Mouse (Mus musculus): ENCODE measurements at regions not wholly inside any gene's neighbourhood (a gene's known extent, or its start where the extent isn't known, plus 50 kb on each side); places are given as distances from the start of the nearest gene placed in this dataset.

DNA sequence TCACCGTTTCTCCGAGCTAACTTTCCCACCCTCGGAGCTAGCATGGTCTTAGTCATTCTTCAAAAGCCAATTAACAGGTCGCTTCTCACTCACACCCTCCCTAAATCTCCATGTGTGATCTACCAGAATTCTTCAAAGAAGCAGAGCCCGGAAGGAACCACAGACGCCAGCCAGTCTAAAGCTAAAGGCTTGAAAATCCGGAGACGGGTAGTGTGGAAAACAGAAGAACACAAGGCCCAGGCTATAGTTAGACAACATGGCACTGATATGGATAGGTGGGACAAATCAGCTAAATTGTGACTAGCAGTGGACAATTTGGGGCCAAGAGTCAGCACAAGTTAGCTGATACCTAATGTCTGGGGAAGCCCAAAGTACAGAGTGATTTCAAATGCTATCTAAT lies 387.0 kb upstream of the Trpc7 start:
- DNase-seq (ENCODE audit: low spot score) (no peak), ATAC-seq (ENCODE audit: insufficient read depth, low read depth) (no peak)
- H3K9me3 ChIP-seq (replicated peaks; ENCODE audit: control insufficient read depth, low read length), result no peaks in the 10 kb centered on the region
- H3K9ac ChIP-seq (replicated peaks; ENCODE audit: low read depth, low read length), result no peak overlapping the region
- 34% methylated on average over 8 of the region's 8 CpGs for WGBS
- H3K4me1 ChIP-seq (ENCODE audit: control insufficient read depth, insufficient read depth), result no peaks in the 10 kb centered on the region
- H3K36me3 ChIP-seq (replicated peaks; ENCODE audit: control insufficient read depth, insufficient read depth, low read length), result no peaks in the 10 kb centered on the region
- H3K4me2 ChIP-seq (ENCODE audit: low read depth, low read length), result no peak overlapping the region
- no peak for TF ChIP-seq CTCF (IDR thresholded peaks at IDR 0.05; ENCODE audit: low read depth)
- no peak for TF ChIP-seq EP300 (IDR thresholded peaks at IDR 0.05; ENCODE audit: low read depth)
- H3K27ac ChIP-seq (ENCODE audit: low read depth), result no peak overlapping the region
- H3K27me3 ChIP-seq (ENCODE audit: control insufficient read depth, insufficient read depth, low read length), result peaks cover 5% of the 10 kb centered on the region; the same call in 1 of the 2 replicates
- no peak overlapping the region for H3K4me3 ChIP-seq (ENCODE audit: low read depth, low read length)

DNA sequence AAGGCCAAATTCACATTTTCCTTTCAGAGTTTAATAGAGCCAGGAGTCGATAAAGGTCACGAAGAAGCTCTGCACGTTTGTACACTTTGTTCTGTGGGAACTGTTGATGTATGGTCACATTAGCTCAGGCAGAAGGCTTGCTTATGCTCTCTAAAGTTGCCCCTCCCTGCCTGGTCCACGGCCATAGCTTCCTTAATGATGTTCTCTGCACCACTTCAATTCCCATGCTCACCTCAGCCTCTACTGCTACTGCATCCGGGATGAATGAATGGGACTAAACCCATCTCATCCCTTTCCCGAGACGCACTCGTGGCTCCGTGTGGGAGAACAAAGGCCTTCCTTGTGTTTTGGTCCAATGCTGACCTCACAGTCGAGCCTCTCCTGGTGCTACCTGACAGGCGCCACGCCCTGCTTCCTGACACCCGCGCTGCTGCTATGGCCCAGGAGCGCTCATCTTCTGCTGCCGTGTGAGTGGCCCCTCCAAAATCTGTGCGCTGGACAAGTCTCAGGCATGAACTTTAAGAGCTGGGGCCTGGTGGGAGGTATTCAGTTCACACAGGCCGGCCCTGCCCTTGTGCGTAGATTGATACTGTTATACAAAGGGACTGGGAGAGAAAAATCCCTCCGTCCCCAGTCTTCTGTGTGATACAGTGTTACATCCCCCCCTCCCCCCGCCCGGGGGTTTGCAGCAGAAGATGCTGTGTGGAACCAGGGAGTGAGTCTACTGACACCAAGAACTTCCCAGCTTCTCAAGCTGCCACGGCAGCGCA lies 386.3 kb upstream of the Trpc7 start:
- no peak overlapping the region for H3K9ac ChIP-seq (replicated peaks; ENCODE audit: low read depth, low read length)
- WGBS, result 47% methylated on average over 24 of the region's 24 CpGs
- no peak for ATAC-seq (ENCODE audit: insufficient read depth, low read depth)

DNA sequence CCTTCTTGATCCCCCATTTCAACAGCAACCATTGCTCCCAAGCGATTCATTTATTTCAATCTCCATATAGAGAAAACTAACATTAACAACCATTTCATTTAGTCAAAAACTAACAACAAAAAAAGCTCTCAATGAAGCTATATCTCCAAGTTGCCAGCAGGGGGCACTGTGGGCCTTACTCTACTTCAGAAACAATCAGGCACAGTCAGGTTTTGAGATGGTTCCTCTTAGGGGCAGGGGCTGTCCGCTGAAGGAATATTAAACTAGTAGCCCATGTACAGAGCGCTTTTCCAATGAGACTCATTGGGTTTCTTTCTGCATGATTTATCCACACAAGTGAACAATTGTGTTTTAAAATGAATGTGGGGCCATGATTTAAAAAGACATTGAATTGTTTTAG lies 385.7 kb upstream of the Trpc7 start:
- Histone ChIP-seq H3K27ac (ENCODE audit: low read depth) (no peak overlapping the region), H3K36me3 (replicated peaks; ENCODE audit: control insufficient read depth, insufficient read depth, low read length) (no peaks in the 10 kb centered on the region), H3K9ac (replicated peaks; ENCODE audit: low read depth, low read length) (no peak overlapping the region), H3K4me3 (ENCODE audit: low read depth, low read length) (no peak overlapping the region), H3K4me2 (ENCODE audit: low read depth, low read length) (no peak overlapping the region), H3K4me1 (ENCODE audit: control insufficient read depth, insufficient read depth) (no peaks in the 10 kb centered on the region), H3K27me3 (ENCODE audit: control insufficient read depth, insufficient read depth, low read length) (peaks cover 5% of the 10 kb centered on the region; the same call in 1 of the 2 replicates), H3K9me3 (replicated peaks; ENCODE audit: control insufficient read depth, low read length) (no peaks in the 10 kb centered on the region)
- ATAC-seq (ENCODE audit: insufficient read depth, low read depth) (no peak), DNase-seq (ENCODE audit: low spot score) (peak; percentile 38)
- WGBS, result 21% methylated on average over 3 of the region's 3 CpGs
- TF ChIP-seq CTCF (IDR thresholded peaks at IDR 0.05; ENCODE audit: low read depth) (peak; percentile 67), EP300 (IDR thresholded peaks at IDR 0.05; ENCODE audit: low read depth) (no peak)

More for the DNA sequence above, 386.3 kb upstream of the Trpc7 start:
- H3K36me3 ChIP-seq (replicated peaks; ENCODE audit: control insufficient read depth, insufficient read depth, low read length), result no peaks in the 10 kb centered on the region
- no peak overlapping the region for H3K27ac ChIP-seq (ENCODE audit: low read depth)
- peaks cover 5% of the 10 kb centered on the region; the same call in 1 of the 2 replicates for H3K27me3 ChIP-seq (ENCODE audit: control insufficient read depth, insufficient read depth, low read length)
- no peak for DNase-seq (ENCODE audit: low spot score)
- TF ChIP-seq CTCF (IDR thresholded peaks at IDR 0.05; ENCODE audit: low read depth) (no peak), EP300 (IDR thresholded peaks at IDR 0.05; ENCODE audit: low read depth) (no peak)
- no peak overlapping the region for H3K4me2 ChIP-seq (ENCODE audit: low read depth, low read length)
- no peaks in the 10 kb centered on the region for H3K4me1 ChIP-seq (ENCODE audit: control insufficient read depth, insufficient read depth)
- H3K4me3 ChIP-seq (ENCODE audit: low read depth, low read length), result no peak overlapping the region
- H3K9me3 ChIP-seq (replicated peaks; ENCODE audit: control insufficient read depth, low read length), result no peaks in the 10 kb centered on the region

DNA sequence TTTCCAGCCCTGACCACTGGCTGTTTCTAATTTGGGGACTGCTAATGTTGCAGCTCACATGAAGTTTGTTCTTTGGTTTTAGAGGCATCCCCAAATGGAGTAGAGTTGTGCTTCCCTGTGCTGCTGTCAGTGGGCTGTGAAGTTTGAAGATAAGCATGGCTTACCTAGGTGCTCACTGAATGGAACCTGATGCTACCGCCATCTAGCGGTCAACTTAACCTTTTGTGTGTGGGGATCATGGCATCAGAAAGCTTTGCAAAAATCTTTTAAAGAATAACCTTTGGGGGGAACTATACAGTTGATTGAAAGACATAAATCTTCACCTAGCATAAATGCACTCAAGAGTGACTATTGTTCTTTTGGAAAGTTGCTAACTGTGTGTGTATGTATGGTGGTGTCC lies 382.8 kb upstream of the Trpc7 start:
- no peaks in the 10 kb centered on the region for H3K36me3 ChIP-seq (replicated peaks; ENCODE audit: control insufficient read depth, insufficient read depth, low read length)
- TF ChIP-seq EP300 (IDR thresholded peaks at IDR 0.05; ENCODE audit: low read depth) (no peak), CTCF (IDR thresholded peaks at IDR 0.05; ENCODE audit: low read depth) (peak; percentile 48)
- no peak overlapping the region for H3K9ac ChIP-seq (replicated peaks; ENCODE audit: low read depth, low read length)
- no peak overlapping the region for H3K4me2 ChIP-seq (ENCODE audit: low read depth, low read length)
- H3K9me3 ChIP-seq (replicated peaks; ENCODE audit: control insufficient read depth, low read length), result no peaks in the 10 kb centered on the region
- H3K27me3 ChIP-seq (ENCODE audit: control insufficient read depth, insufficient read depth, low read length), result peaks cover 5% of the 10 kb centered on the region; the same call in 1 of the 2 replicates
- ATAC-seq (ENCODE audit: insufficient read depth, low read depth) (no peak), DNase-seq (ENCODE audit: low spot score) (no peak)
- H3K4me1 ChIP-seq (ENCODE audit: control insufficient read depth, insufficient read depth), result no peaks in the 10 kb centered on the region
- no peak overlapping the region for H3K4me3 ChIP-seq (ENCODE audit: low read depth, low read length)
- WGBS, result 8% methylated on average over 2 of the region's 2 CpGs
- no peak overlapping the region for H3K27ac ChIP-seq (ENCODE audit: low read depth)

DNA sequence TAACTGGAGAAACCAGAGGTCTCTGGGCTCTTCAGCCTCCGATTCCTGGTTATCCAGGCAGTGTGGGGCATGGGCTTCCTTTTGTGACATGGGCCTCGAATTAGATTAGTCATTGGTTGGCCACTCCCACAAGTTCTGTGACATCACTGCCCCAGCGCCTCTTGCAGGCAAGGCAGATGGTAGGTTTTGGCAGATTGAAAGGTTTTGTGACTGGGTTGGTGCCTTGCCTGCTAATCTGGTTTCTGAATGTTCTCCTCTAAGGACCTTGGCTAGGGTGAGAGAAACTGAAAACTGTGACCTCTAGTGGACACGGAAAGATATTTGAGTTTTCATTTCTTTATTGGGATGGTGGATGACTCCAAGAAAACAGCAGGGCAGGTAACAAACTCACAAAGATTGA lies 381.3 kb upstream of the Trpc7 start:
- H3K27me3 ChIP-seq (ENCODE audit: control insufficient read depth, insufficient read depth, low read length), result peaks cover 3% of the 10 kb centered on the region; the same call in 1 of the 2 replicates
- H3K9me3 ChIP-seq (replicated peaks; ENCODE audit: control insufficient read depth, low read length), result no peaks in the 10 kb centered on the region
- ATAC-seq (ENCODE audit: insufficient read depth, low read depth) (no peak), DNase-seq (ENCODE audit: low spot score) (peak; percentile 26)
- no peaks in the 10 kb centered on the region for H3K36me3 ChIP-seq (replicated peaks; ENCODE audit: control insufficient read depth, insufficient read depth, low read length)
- H3K27ac ChIP-seq (ENCODE audit: low read depth), result no peak overlapping the region
- no peak for TF ChIP-seq CTCF (IDR thresholded peaks at IDR 0.05; ENCODE audit: low read depth)
- no peak for TF ChIP-seq EP300 (IDR thresholded peaks at IDR 0.05; ENCODE audit: low read depth)
- 41% methylated on average over 4 of the region's 4 CpGs for WGBS
- no peak overlapping the region for H3K9ac ChIP-seq (replicated peaks; ENCODE audit: low read depth, low read length)
- H3K4me3 ChIP-seq (ENCODE audit: low read depth, low read length), result no peak overlapping the region
- no peaks in the 10 kb centered on the region for H3K4me1 ChIP-seq (ENCODE audit: control insufficient read depth, insufficient read depth)
- no peak overlapping the region for H3K4me2 ChIP-seq (ENCODE audit: low read depth, low read length)

DNA sequence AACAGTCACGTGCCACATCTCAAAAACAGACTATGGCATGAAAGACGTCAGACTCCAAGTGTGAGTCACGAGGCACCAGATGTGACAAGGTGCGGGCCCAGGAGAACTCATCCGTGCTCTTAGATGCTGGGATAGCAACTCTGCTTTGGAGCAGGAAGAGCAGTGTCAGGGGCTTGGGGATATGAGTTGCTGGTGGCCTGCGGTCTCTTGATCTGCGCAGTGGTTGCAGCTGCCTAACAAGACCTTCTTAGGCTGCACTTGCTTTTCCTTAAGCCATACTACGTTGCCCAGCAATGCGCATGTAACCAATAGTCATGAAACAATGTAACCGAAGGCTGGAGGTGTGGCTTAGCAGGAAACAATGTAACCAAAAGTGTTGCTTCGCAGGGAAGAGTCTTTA lies 380.1 kb upstream of the Trpc7 start:
- ATAC-seq (ENCODE audit: insufficient read depth, low read depth), result no peak
- Histone ChIP-seq H3K36me3 (replicated peaks; ENCODE audit: control insufficient read depth, insufficient read depth, low read length) (no peaks in the 10 kb centered on the region), H3K9me3 (replicated peaks; ENCODE audit: control insufficient read depth, low read length) (no peaks in the 10 kb centered on the region), H3K27ac (ENCODE audit: low read depth) (no peak overlapping the region), H3K9ac (replicated peaks; ENCODE audit: low read depth, low read length) (no peak overlapping the region), H3K27me3 (ENCODE audit: control insufficient read depth, insufficient read depth, low read length) (no peaks in the 10 kb centered on the region), H3K4me2 (ENCODE audit: low read depth, low read length) (no peak overlapping the region), H3K4me3 (ENCODE audit: low read depth, low read length) (no peak overlapping the region), H3K4me1 (ENCODE audit: control insufficient read depth, insufficient read depth) (no peaks in the 10 kb centered on the region)
- 82% methylated on average over 11 of the region's 11 CpGs for WGBS
- TF ChIP-seq CTCF (IDR thresholded peaks at IDR 0.05; ENCODE audit: low read depth) (no peak), EP300 (IDR thresholded peaks at IDR 0.05; ENCODE audit: low read depth) (no peak)
- no peak for DNase-seq (ENCODE audit: low spot score)
